Mouse (Mus musculus) limb, embryonic 15.5 days (tissue): Measurements from ENCODE around the gene Bri3. TPM values are rescaled to one million over a fixed set of nuclear protein-coding genes. Genes with fewer than 3 reads are reported as not detected.

Source experiments
- ATAC-seq: fragments of 200-750 bp; cut with Nextera tagmentation; 2 replicates; pipeline ENCODE4 v1.8.0; 2017; ENCODE audit warnings: low read depth, moderate TSS enrichment; ENCODE audit not compliant: insufficient number of reproducible peaks, low FRiP score, low TSS enrichment
- H3K27ac ChIP-seq: fragments of 300-500 bp; sonication (generic); 2 replicates; pipeline ENCODE4 v1.5.1; 2015; ENCODE audit warnings: moderate library complexity, mild to moderate bottlenecking, inconsistent platforms
- H3K27me3 ChIP-seq: fragments of 300-500 bp; sonication (generic); 2 replicates; pipeline ENCODE4 v1.6.1; 2015; ENCODE audit warnings: inconsistent platforms
- H3K36me3 ChIP-seq: fragments of 300-500 bp; sonication (generic); 2 replicates; pipeline ENCODE4 v1.6.1; 2015; ENCODE audit warnings: inconsistent platforms
- H3K4me1 ChIP-seq: fragments of 300-500 bp; sonication (generic); 2 replicates; pipeline ENCODE4 v1.6.1; 2015; ENCODE audit warnings: inconsistent platforms
- H3K4me2 ChIP-seq: fragments of 300-500 bp; sonication (generic); 2 replicates; pipeline ENCODE4 v1.6.1; 2015; ENCODE audit warnings: mild to moderate bottlenecking, inconsistent platforms
- H3K4me3 ChIP-seq: fragments of 300-500 bp; sonication (generic); 2 replicates; pipeline ENCODE4 v1.5.1; 2015; ENCODE audit warnings: mild to moderate bottlenecking, inconsistent platforms
- H3K9ac ChIP-seq: fragments of 300-500 bp; sonication (generic); 2 replicates; pipeline ENCODE4 v1.6.1; 2015; ENCODE audit warnings: inconsistent platforms
- H3K9me3 ChIP-seq: fragments of 300-500 bp; sonication (generic); 2 replicates; pipeline ENCODE4 v1.6.1; 2016; ENCODE audit warnings: inconsistent platforms
- WGBS: fragments of 180-500 bp; shearing (Covaris S2); methylation state at CpG from one replicate; pipeline ENCODE4 v1.1.7; 2015; 5-methylcytosine and 5-hydroxymethylcytosine counted together
- polyA plus RNA-seq: library from polyadenylated mRNA; unstranded; fragments of >200 nt; fragmentation: Nextera tagmentation; extraction: Ambion mirVana; gene quantifications from 2 replicates; pipeline ENCODE4 v1.2.1, GENCODE M21; 2015

Bri3 gene
- polyA plus RNA-seq, 1 experiment from 2014 or later = 97.3 TPM

GRCm38 (mm10) chr5:144447226-144447616, 203.0 kb downstream of the Bri3 start:
- no peak overlapping the region for H3K27ac ChIP-seq
- no peaks in the 10 kb centered on the region for H3K36me3 ChIP-seq
- no peaks in the 10 kb centered on the region for H3K27me3 ChIP-seq
- 72% methylated on average over 8 of the region's 8 CpGs for WGBS
- H3K4me1 ChIP-seq = no peaks in the 10 kb centered on the region
- no peak for ATAC-seq
- H3K9ac ChIP-seq = no peak overlapping the region
- H3K9me3 ChIP-seq = no peaks in the 10 kb centered on the region
- no peak overlapping the region for H3K4me3 ChIP-seq
- H3K4me2 ChIP-seq = no peak overlapping the region

DNA sequence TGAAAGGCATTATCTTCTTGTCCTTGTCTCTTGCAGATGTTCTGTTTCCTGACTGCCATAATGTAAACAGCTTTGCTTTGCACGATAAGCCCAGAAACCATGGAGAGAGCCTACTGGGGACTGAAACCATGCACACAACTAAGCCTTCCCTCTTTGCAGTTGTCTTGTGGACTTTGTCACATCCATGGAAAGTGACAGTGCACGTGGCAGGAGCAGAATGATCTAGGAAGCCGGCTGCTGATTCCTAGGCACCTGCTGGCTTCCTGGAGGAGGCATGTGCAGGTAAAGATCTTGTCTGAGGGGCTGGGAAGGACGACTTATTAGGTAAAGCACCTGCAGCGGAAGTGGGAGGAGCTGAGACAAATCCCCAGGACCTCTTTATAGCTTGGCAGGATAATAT, 203.7 kb downstream of the Bri3 start:
- no peak for ATAC-seq
- Histone ChIP-seq H3K4me2 (no peak overlapping the region), H3K9ac (no peak overlapping the region), H3K36me3 (no peaks in the 10 kb centered on the region), H3K27me3 (no peaks in the 10 kb centered on the region), H3K9me3 (no peaks in the 10 kb centered on the region), H3K4me1 (no peaks in the 10 kb centered on the region), H3K4me3 (no peak overlapping the region), H3K27ac (no peak overlapping the region)
- 47% methylated on average over 5 of the region's 5 CpGs for WGBS

- H3K4me1 ChIP-seq = peaks cover 5% of the 10 kb centered on the region
- no peaks in the 10 kb centered on the region for H3K27me3 ChIP-seq
These were observed 208.7 kb downstream of the Bri3 start for GRCm38 (mm10) chr5:144452776-144453455.

GRCm38 (mm10) chr5:144457623-144458287, 213.5 kb downstream of the Bri3 start:
- Histone ChIP-seq H3K4me1 (peaks cover 7% of the 10 kb centered on the region), H3K4me2 (peak overlapping the region; percentile 38), H3K9me3 (no peaks in the 10 kb centered on the region), H3K4me3 (peak overlapping the region; percentile 14), H3K27me3 (no peaks in the 10 kb centered on the region), H3K9ac (no peak overlapping the region), H3K36me3 (no peaks in the 10 kb centered on the region), H3K27ac (no peak overlapping the region)
- ATAC-seq = 0 out of 2 replicates have a peak, but pooled peaks have one; percentile 30
- WGBS = 5% methylated on average over 11 of the region's 11 CpGs

More at GRCm38 (mm10) chr5:144452776-144453455, 208.7 kb downstream of the Bri3 start:
- Histone ChIP-seq H3K9ac (no peak overlapping the region), H3K27ac (no peak overlapping the region), H3K36me3 (no peaks in the 10 kb centered on the region), H3K9me3 (no peaks in the 10 kb centered on the region), H3K4me2 (no peak overlapping the region), H3K4me3 (no peak overlapping the region)
- no peak for ATAC-seq
- 64% methylated on average over 7 of the region's 7 CpGs for WGBS

DNA sequence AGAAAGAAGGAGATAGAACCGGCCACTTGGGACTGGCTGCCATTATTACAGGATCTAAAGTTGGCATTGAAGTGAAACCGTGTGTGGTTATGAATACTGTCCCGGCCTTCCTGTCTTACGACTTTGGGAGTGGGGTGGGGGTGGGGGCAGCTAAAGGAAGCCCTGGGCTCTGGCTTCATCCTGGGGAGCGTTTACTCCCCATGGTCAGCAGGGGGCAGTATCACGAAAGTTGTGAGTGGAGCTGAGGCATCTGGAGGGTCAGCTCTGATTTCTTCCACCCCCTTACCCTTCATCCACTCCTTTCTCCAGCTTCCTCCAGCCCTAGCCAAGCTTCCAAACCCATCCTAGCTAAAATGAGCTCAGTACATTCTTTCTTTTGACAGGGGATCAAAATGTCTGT, 222.8 kb downstream of the Bri3 start:
- H3K4me2 ChIP-seq = no peak overlapping the region
- H3K27me3 ChIP-seq = no peaks in the 10 kb centered on the region
- H3K4me1 ChIP-seq = no peaks in the 10 kb centered on the region
- H3K4me3 ChIP-seq = no peak overlapping the region
- ATAC-seq = no peak
- 35% methylated on average over 6 of the region's 6 CpGs for WGBS
- no peak overlapping the region for H3K9ac ChIP-seq
- H3K9me3 ChIP-seq = no peaks in the 10 kb centered on the region
- H3K36me3 ChIP-seq = no peaks in the 10 kb centered on the region
- H3K27ac ChIP-seq = no peak overlapping the region

DNA sequence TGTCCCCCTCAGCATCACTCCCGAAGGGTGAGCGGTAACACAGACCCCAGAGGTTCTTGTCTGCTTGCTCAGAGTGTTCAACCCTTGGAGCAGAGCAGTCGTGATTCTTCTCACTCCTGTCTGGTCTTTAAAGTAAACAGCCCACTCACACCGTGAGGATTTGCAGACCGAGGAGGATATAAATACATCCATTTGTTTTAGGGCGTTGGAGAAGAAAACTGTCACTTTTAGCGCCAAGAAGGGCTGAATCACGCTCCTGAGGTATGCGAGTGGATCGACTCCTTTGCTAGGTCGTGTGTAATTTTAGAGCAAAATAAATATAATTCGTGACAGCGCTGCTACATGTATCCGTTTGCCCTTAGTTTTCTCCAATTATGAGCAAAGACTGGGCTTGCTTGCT, 228.8 kb downstream of the Bri3 start:
- WGBS = 66% methylated on average over 14 of the region's 14 CpGs
- Histone ChIP-seq H3K27me3 (no peaks in the 10 kb centered on the region), H3K4me1 (no peaks in the 10 kb centered on the region), H3K4me2 (no peak overlapping the region), H3K9me3 (no peaks in the 10 kb centered on the region), H3K36me3 (no peaks in the 10 kb centered on the region), H3K27ac (no peak overlapping the region), H3K4me3 (no peak overlapping the region), H3K9ac (no peak overlapping the region)
- no peak for ATAC-seq

- no peak overlapping the region for H3K4me2 ChIP-seq
- no peak overlapping the region for H3K27ac ChIP-seq
- ATAC-seq = no peak
- no peaks in the 10 kb centered on the region for H3K36me3 ChIP-seq
- peaks cover 5% of the 10 kb centered on the region; the same call in 1 of the 2 replicates for H3K4me1 ChIP-seq
- no peak overlapping the region for H3K9ac ChIP-seq
- no peaks in the 10 kb centered on the region for H3K27me3 ChIP-seq
- no peaks in the 10 kb centered on the region for H3K9me3 ChIP-seq
- WGBS = 39% methylated on average over 8 of the region's 8 CpGs
- no peak overlapping the region for H3K4me3 ChIP-seq
These were observed 235.5 kb downstream of the Bri3 start for GRCm38 (mm10) chr5:144479677-144480171.

DNA sequence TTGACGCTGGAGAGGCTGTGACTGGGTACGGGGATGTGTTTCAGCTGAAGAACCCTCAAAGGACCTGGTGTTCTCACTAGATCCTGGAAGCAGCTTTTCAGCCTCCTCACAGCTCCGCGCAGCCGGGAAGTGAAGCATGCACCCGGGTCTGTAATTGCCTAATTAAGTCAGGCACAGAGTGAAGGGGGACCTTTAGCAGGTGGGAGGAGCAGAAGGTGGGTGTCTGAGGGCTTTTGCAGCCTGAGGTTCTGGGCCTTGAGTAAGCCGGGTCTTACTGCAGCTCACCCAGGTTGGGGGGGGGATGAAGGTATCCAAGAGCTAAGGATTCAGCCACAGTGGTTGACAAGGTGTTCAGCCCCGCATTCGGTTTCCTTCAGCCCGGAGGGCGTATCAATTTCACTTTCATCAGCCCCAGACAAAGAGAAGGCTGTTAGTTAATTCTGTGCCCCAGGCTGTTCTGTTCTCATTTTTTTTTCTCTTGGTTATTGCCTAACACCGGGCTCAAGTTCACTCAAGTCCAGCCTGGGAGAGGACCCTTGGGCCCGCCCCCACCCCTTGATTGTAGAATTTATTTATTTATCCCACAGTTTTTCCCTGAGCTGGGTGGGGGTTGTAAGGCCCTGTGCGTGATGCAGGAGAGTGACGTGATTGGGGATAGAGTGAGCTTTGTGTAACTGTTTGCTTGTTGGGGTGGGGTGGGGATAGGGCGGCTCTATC, 239.6 kb downstream of the Bri3 start:
- Histone ChIP-seq H3K36me3 (no peaks in the 10 kb centered on the region), H3K9me3 (no peaks in the 10 kb centered on the region), H3K4me3 (no peak overlapping the region), H3K4me1 (peaks cover 5% of the 10 kb centered on the region; the same call in 1 of the 2 replicates), H3K9ac (no peak overlapping the region), H3K27ac (no peak overlapping the region), H3K27me3 (no peaks in the 10 kb centered on the region), H3K4me2 (no peak overlapping the region)
- ATAC-seq = no peak
- WGBS = 37% methylated on average over 16 of the region's 16 CpGs

- Histone ChIP-seq H3K9me3 (no peaks in the 10 kb centered on the region), H3K4me2 (no peak overlapping the region), H3K4me3 (no peak overlapping the region), H3K4me1 (no peaks in the 10 kb centered on the region), H3K27ac (no peak overlapping the region), H3K36me3 (no peaks in the 10 kb centered on the region), H3K9ac (no peak overlapping the region), H3K27me3 (no peaks in the 10 kb centered on the region)
- no peak for ATAC-seq
- WGBS = 9% methylated on average over 6 of the region's 6 CpGs
These were observed 247.1 kb downstream of the Bri3 start for GRCm38 (mm10) chr5:144491308-144491707.

Other genes starting within 250 kb of the Bri3 start
- gene Ccz1, start 229.6 kb upstream of the Bri3 start, polyA plus RNA-seq = 63.2 and 66.8 TPM in 2 replicates
- 0.40 and 0.68 TPM in 2 replicates for gene Ocm, start 217.8 kb upstream of the Bri3 start, polyA plus RNA-seq
- 3.2 and 3.5 TPM in 2 replicates for gene Lmtk2, start 144.0 kb upstream of the Bri3 start, polyA plus RNA-seq
- 0.28 and 0.38 TPM in 2 replicates for gene Bhlha15, start 54.2 kb upstream of the Bri3 start, polyA plus RNA-seq
- 21.7 and 23.3 TPM in 2 replicates for gene Tecpr1, start 20.8 kb upstream of the Bri3 start, polyA plus RNA-seq
- gene Baiap2l1, start 113.7 kb downstream of the Bri3 start, polyA plus RNA-seq = 12.7 and 13.6 TPM in 2 replicates